Mouse (Mus musculus) myocyte (in vitro differentiated cells): Measurements from ENCODE around the gene Cpox.

Experiments
- POLR2A ChIP-seq: IDR thresholded peaks from one replicate; pipeline ENCODE4 v1.6.1; 2011; ENCODE audit warnings: low read depth, mild to moderate bottlenecking, control low read depth, moderate library complexity; ENCODE audit not compliant: insufficient read length
- TCF12 ChIP-seq: IDR thresholded peaks from one replicate; pipeline ENCODE4 v1.6.1; 2011; ENCODE audit warnings: mild to moderate bottlenecking, control low read depth; ENCODE audit not compliant: poor library complexity, insufficient read depth, severe bottlenecking
- USF1 ChIP-seq: IDR thresholded peaks from one replicate; pipeline ENCODE4 v1.6.1; 2011; ENCODE audit warnings: low read depth, mild to moderate bottlenecking, control low read depth, moderate library complexity

- TF ChIP-seq TCF12, result no peak
- no peak for TF ChIP-seq POLR2A
- TF ChIP-seq USF1, result no peak
Observed at GRCm38 (mm10) chr16:58709536-58709935, 39.4 kb downstream of the Cpox start.
